ENCODE assay signal across 8 mouse cellular contexts in the genomic region with DNA sequence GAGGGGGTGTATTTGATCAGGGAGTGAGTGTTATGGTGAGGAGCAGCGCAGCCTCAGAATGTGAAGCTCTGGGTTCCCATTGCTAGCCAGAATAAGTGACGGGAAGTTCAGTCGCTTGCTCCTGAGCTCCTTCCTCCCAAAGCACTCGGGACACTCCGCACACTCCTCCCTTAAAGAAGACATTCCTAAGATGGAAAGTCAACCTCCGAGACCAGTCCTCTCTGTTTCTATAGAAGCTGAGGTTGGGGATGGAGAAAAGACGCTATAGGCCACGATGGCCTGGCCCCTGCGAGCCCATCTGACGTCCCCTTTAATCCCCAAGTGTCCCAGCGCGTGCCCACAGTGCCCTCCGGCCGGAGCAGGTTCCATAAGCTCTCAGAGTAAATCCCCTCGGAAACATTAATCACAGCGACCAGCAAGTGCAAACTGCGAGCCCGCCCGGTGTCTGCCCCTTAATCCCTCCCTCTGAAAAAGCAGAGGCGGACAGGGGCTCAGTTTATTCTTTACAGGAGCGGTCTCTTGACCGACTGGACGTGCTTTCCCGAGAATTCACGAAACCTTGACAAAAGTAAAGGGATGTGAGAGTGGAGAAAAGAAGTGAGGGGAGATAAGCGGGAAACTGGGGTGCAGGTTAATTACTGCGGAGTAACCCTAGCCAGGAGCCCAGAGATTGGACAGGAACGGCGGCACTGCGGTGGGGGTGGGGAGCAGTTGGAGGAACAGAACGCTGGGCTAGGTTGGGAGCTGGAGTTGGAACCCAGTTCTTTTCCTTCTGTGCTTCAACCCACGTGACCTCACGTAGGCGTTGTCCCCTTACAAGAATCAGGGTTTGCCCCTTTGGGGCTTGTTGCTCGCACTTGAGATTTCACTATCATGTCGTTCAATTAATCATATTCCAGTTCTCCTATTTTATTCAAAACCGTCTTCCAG. TPM values are rescaled to one million over a fixed set of nuclear protein-coding genes. Genes with fewer than 3 reads are reported as not detected.
DNase-seq lines count a peak whose midpoint lies in the region; ATAC-seq and TF ChIP-seq lines count a peak whose summit lies in the region.
"Had no signal": no experiment of that assay in that cellular context is flagged by ENCODE, and none has a peak within 500 bp of the region (broad histone marks: within the 10 kb centered on the region; RNA-seq: fewer than 3 reads in every experiment).

No protein-coding gene starts in this region.

- peak overlapping the region; percentile 43 for H3K4me3 ChIP-seq in lung, adult 2 months (replicated peaks; ENCODE audit: extremely low read depth, low read depth, low read length)
- peak overlapping the region; percentile 65 for H3K4me3 ChIP-seq in embryonic facial prominence, embryonic 10.5 days
- peak overlapping the region; percentile 24 for H3K4me3 ChIP-seq in hindbrain, embryonic 12.5 days
- H3K4me3 ChIP-seq in midbrain, postnatal 0 days (ENCODE audit: low read depth, low read length): peak overlapping the region; percentile 4; the same call in 1 of the 2 replicates

- 2% methylated on average over 37 of the region's 37 CpGs for WGBS in lung, adult 2 months
- WGBS in embryonic facial prominence, embryonic 10.5 days: under 1% methylated on average over 37 of the region's 37 CpGs
- WGBS in hindbrain, embryonic 12.5 days: under 1% methylated on average over 37 of the region's 37 CpGs
- WGBS in midbrain, postnatal 0 days: under 1% methylated on average over 37 of the region's 37 CpGs

- no peak for TF ChIP-seq POLR2A in lung, adult 2 months (IDR thresholded peaks at IDR 0.05; ENCODE audit: borderline replicate concordance, extremely low read depth, low read depth, low read length)

- TF ChIP-seq CTCF in lung, adult 2 months (IDR thresholded peaks at IDR 0.05; ENCODE audit: insufficient read depth, low read length): no peak
- TF ChIP-seq CTCF in midbrain, postnatal 0 days (IDR thresholded peaks at IDR 0.05): no peak

- no peak overlapping the region for H3K9ac ChIP-seq in hindbrain, embryonic 12.5 days
- H3K9ac ChIP-seq in midbrain, postnatal 0 days (replicated peaks; ENCODE audit: low read length, poor library complexity, severe bottlenecking): no peak overlapping the region
- H3K9ac ChIP-seq: liver, embryonic 14.5 days had no signal

- no peaks in the 10 kb centered on the region; the same call in 1 of the 2 replicates for H3K4me1 ChIP-seq in lung, adult 2 months (ENCODE audit: control insufficient read depth, insufficient read depth, low read length)
- peaks cover 60% of the 10 kb centered on the region for H3K4me1 ChIP-seq in embryonic facial prominence, embryonic 10.5 days
- peaks cover 27% of the 10 kb centered on the region for H3K4me1 ChIP-seq in hindbrain, embryonic 12.5 days
- H3K4me1 ChIP-seq in midbrain, postnatal 0 days (ENCODE audit: insufficient read depth, low read length): no peaks in the 10 kb centered on the region

- H3K4me2 ChIP-seq in hindbrain, embryonic 12.5 days (replicated peaks): peak overlapping the region; percentile 73
- peak overlapping the region; percentile 73 for H3K4me2 ChIP-seq in midbrain, postnatal 0 days (ENCODE audit: low read depth, low read length, poor library complexity, severe bottlenecking)

- H3K9me3 ChIP-seq in embryonic facial prominence, embryonic 10.5 days: no peaks in the 10 kb centered on the region
- no peaks in the 10 kb centered on the region for H3K9me3 ChIP-seq in hindbrain, embryonic 12.5 days (replicated peaks)
- no peaks in the 10 kb centered on the region for H3K9me3 ChIP-seq in midbrain, postnatal 0 days (ENCODE audit: low read length)

- H3K27me3 ChIP-seq in embryonic facial prominence, embryonic 10.5 days (replicated peaks; ENCODE audit: low read depth, poor library complexity, severe bottlenecking): peaks cover 96% of the 10 kb centered on the region
- H3K27me3 ChIP-seq in hindbrain, embryonic 12.5 days: peaks cover 83% of the 10 kb centered on the region
- peaks cover 53% of the 10 kb centered on the region for H3K27me3 ChIP-seq in midbrain, postnatal 0 days (ENCODE audit: insufficient read depth, low read length)

- H3K36me3 ChIP-seq in embryonic facial prominence, embryonic 10.5 days (replicated peaks): no peaks in the 10 kb centered on the region
- no peaks in the 10 kb centered on the region for H3K36me3 ChIP-seq in hindbrain, embryonic 12.5 days
- no peaks in the 10 kb centered on the region for H3K36me3 ChIP-seq in midbrain, postnatal 0 days (ENCODE audit: insufficient read depth, low read length)

- H3K27ac ChIP-seq in embryonic facial prominence, embryonic 10.5 days (replicated peaks): no peak overlapping the region; the same call in 1 of the 2 replicates
- H3K27ac ChIP-seq in hindbrain, embryonic 12.5 days: no peak overlapping the region
- no peak overlapping the region for H3K27ac ChIP-seq in midbrain, postnatal 0 days (ENCODE audit: low read depth, low read length)
- H3K27ac ChIP-seq: liver, embryonic 14.5 days had no signal

- DNase-seq in lung, adult 2 months: no peak
- DNase-seq in lung, postnatal 14 days: no peak
- peak; percentile 44 for DNase-seq in embryonic facial prominence, embryonic 10.5 days (ENCODE audit: low spot score)
- no peak for DNase-seq in midbrain, postnatal 0 days (ENCODE audit: low spot score)
- DNase-seq in left cerebral cortex, adult 8-10 months (ENCODE audit: low spot score in 2 of 2): no peak
- no peak for DNase-seq in adrenal gland, postnatal 14 days

- no peak for ATAC-seq in hindbrain, embryonic 12.5 days (ENCODE audit: low FRiP score)
- ATAC-seq in midbrain, postnatal 0 days (ENCODE audit: low FRiP score): no peak

RNA-seq across cellular contexts. Expression of a gene that starts 1.6 kb away (rescaled TPM):
- polyA plus RNA-seq in lung, adult 2 months (2012; rRNA removed): 3.6 and 4.7 TPM in 2 replicates
- polyA plus RNA-seq in embryonic facial prominence, embryonic 10.5 days (2016; fragmentation: Nextera tagmentation; extraction: Ambion mirVana): 0.05 and 0.19 TPM in 2 replicates
- 2.8 and 3.2 TPM in 2 replicates for polyA plus RNA-seq in hindbrain, embryonic 12.5 days (2016; fragmentation: Nextera tagmentation; extraction: Ambion mirVana)
- total RNA-seq in midbrain, postnatal 0 days (2014; rRNA removed): 8.5 and 12.8 TPM in 2 replicates
- polyA plus RNA-seq in midbrain, postnatal 0 days (2015; fragmentation: Nextera tagmentation; extraction: Ambion mirVana): 0.56 and 0.62 TPM in 2 replicates
- 10 to 100 TPM; 18.7 to 25.6 (median 20.5) TPM for total RNA-seq in left cerebral cortex, adult 8-10 months (2022)
- 0.19 and 0.34 TPM in 2 replicates for total RNA-seq in adrenal gland, postnatal 14 days (2021)
- polyA plus RNA-seq: liver, embryonic 14.5 days had no signal

Comparison
In these comparisons a context has a peak if more than half of its experiments do, and no peak if none do; other contexts are left out.
1. H3K4me3 ChIP-seq: peak in every context shown above with its lines; median percentile 65 in embryonic facial prominence, embryonic 10.5 days; 43 in lung, adult 2 months; 24 in hindbrain, embryonic 12.5 days; 4 in midbrain, postnatal 0 days.